Mouse (Mus musculus) brain, embryonic 14.5 days (tissue): ENCODE results near the gene Dcun1d3.

Source experiments
- CTCF ChIP-seq: fragments of 200-500 bp; IDR thresholded peaks from 2 replicates; pipeline ENCODE4 v1.5.1; 2012; ENCODE audit warnings: inconsistent platforms, mild to moderate bottlenecking, moderate library complexity, borderline replicate concordance; ENCODE audit not compliant: insufficient read depth, insufficient read length; ENCODE audit errors: extremely low read depth
- POLR2A ChIP-seq: fragments of 200-500 bp; IDR thresholded peaks from 2 replicates; pipeline ENCODE4 v1.6.1; 2012; ENCODE audit warnings: mild to moderate bottlenecking, inconsistent platforms, borderline replicate concordance; ENCODE audit not compliant: poor library complexity, insufficient read depth, insufficient read length, severe bottlenecking; ENCODE audit errors: extremely low read depth

DNA sequence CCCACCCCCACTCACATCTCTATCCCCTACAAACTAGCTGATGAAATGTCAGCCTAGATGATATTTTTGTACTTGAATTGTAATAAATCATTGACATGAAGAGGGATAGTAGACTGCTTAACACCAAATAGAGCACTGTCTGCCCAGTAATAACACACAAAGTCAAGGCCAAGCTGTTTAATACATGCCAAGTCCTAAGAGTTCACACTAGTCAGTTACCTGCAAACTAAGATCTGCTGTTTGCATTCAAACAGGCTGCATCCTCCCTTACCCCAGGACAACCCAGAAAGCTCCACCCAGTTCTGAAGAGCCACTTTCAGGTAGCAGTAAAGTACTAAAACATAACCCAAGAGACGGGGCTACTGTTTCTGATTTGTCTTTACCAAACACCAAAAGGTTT lies 3.9 kb downstream of the Dcun1d3 start:
- TF ChIP-seq CTCF (no peak), POLR2A (no peak)
